Mouse (Mus musculus): ENCODE data around the gene Dbn1.

- no peak for TF ChIP-seq CTCF (IDR thresholded peaks at IDR 0.05)
- TF ChIP-seq EP300 (IDR thresholded peaks at IDR 0.05), result no peak
Observed at GRCm38 (mm10) chr13:55446483-55447105, 41.3 kb downstream of the Dbn1 start.
